Mouse (Mus musculus) heart, adult 2 months (tissue): ENCODE results near the gene Rdh5. TPM values are rescaled to one million over a fixed set of nuclear protein-coding genes. Genes with fewer than 3 reads are reported as not detected.
A peak's percentile ranks its signal among the peaks of the same experiment; 100 is the strongest.

Source experiments
- DNase-seq, 2 experiments: peaks; one replicate each; pipeline ENCODE4 v3.0.0; 2021
- H3K27ac ChIP-seq: fragments of 200-600 bp; 2 replicates; pipeline ENCODE4 v1.8.1; 2022
- H3K27me3 ChIP-seq: fragments of 200-500 bp; 2 replicates; pipeline ENCODE4 v1.6.1; 2012; ENCODE audit warnings: mild to moderate bottlenecking, low read length, inconsistent platforms, mixed read lengths; ENCODE audit not compliant: control insufficient read depth, insufficient read depth
- H3K36me3 ChIP-seq: fragments of 200-500 bp; 2 replicates; pipeline ENCODE4 v1.6.1; 2012; ENCODE audit warnings: low read length, inconsistent platforms; ENCODE audit not compliant: control insufficient read depth, insufficient read depth
- H3K4me1 ChIP-seq: fragments of 200-500 bp; 2 replicates; pipeline ENCODE4 v1.6.1; 2011; ENCODE audit warnings: low read length; ENCODE audit not compliant: control insufficient read depth, insufficient read depth
- H3K4me3 ChIP-seq: fragments of 200-600 bp; 2 replicates; pipeline ENCODE4 v1.8.1; 2022
- H3K79me2 ChIP-seq: fragments of 200-500 bp; replicated peaks from 2 replicates; pipeline ENCODE4 v1.6.1; 2012; ENCODE audit warnings: mild to moderate bottlenecking, inconsistent platforms, low read length, moderate library complexity, mixed read lengths; ENCODE audit not compliant: control insufficient read depth, insufficient read depth
- H3K9ac ChIP-seq: fragments of 200-500 bp; 2 replicates; pipeline ENCODE4 v1.6.1; 2012; ENCODE audit warnings: low read depth, mild to moderate bottlenecking, control low read depth, inconsistent platforms, low read length, mixed read lengths
- CTCF ChIP-seq: fragments of 200-600 bp; IDR thresholded peaks from 2 replicates; pipeline ENCODE4 v1.8.1; 2022; ENCODE audit warnings: antibody characterized with exemption, mild to moderate bottlenecking, moderate library complexity
- EP300 ChIP-seq: fragments of 200-500 bp; IDR thresholded peaks from 2 replicates; pipeline ENCODE4 v1.6.1; 2011; ENCODE audit warnings: low read depth, low read length, control low read depth; ENCODE audit not compliant: insufficient read depth
- POLR2A ChIP-seq: fragments of 200-500 bp; IDR thresholded peaks from 2 replicates; pipeline ENCODE4 v1.6.1; 2011; ENCODE audit warnings: mild to moderate bottlenecking, low read depth, low read length, control low read depth; ENCODE audit not compliant: insufficient read depth
- WGBS: fragments of 180-500 bp; shearing (Covaris S2); methylation state at CpG from one replicate; pipeline ENCODE4 v1.1.7; 2018; 5-methylcytosine and 5-hydroxymethylcytosine counted together
- intact Hi-C: fragments of 180-260 bp; cut with DNase I; formaldehyde crosslinking; loops from one replicate; pipeline ENCODE4 v1.15.1; 2025
- polyA plus RNA-seq: library from polyadenylated mRNA; depleted of rRNA; stranded (reverse); fragments of >200 nt; gene quantifications from 2 replicates; pipeline ENCODE4 v1.2.3, GENCODE M21; 2012
- total RNA-seq, 2 experiments: library from RNA; stranded (reverse); gene quantifications; 2 replicates each; pipeline ENCODE4 v1.2.3; 2021

The Rdh5 gene
- total and polyA plus RNA-seq, 3 experiments, result 5.2 to 19.4 (median 5.9) TPM

GRCm38 (mm10) chr10:128913219-128913618, 9.5 kb downstream of the Rdh5 start:
- Histone ChIP-seq H3K27ac (no peak overlapping the region), H3K36me3 (no peaks in the 10 kb centered on the region), H3K9ac (no peak overlapping the region), H3K27me3 (no peaks in the 10 kb centered on the region), H3K4me1 (peaks cover 1% of the 10 kb centered on the region; the same call in 1 of the 2 replicates), H3K79me2 (no peaks in the 10 kb centered on the region), H3K4me3 (no peak overlapping the region)
- 6% methylated on average over 5 of the region's 5 CpGs for WGBS
- DNase-seq, result peak; percentile 83 to 86
- TF ChIP-seq EP300, result peak; percentile 58; the same call in 1 of the 2 replicates
- no peak for TF ChIP-seq POLR2A
- TF ChIP-seq CTCF, result peak; percentile 99; the same call in 1 of the 2 replicates
- intact Hi-C loops, result no loop called here

- Histone ChIP-seq H3K79me2 (no peaks in the 10 kb centered on the region), H3K36me3 (no peaks in the 10 kb centered on the region), H3K27me3 (no peaks in the 10 kb centered on the region), H3K27ac (no peak overlapping the region), H3K4me3 (no peak overlapping the region), H3K9ac (no peak overlapping the region), H3K4me1 (peaks cover 1% of the 10 kb centered on the region; the same call in 1 of the 2 replicates)
- DNase-seq, result no peak
- WGBS, result 69% methylated on average over 4 of the region's 4 CpGs
- TF ChIP-seq CTCF (no peak), POLR2A (no peak), EP300 (no peak)
- intact Hi-C loops, result no loop called here
Observed at GRCm38 (mm10) chr10:128912791-128913190, 9.9 kb downstream of the Rdh5 start.

GRCm38 (mm10) chr10:128912268-128912667, 10.4 kb downstream of the Rdh5 start:
- Histone ChIP-seq H3K36me3 (no peaks in the 10 kb centered on the region), H3K79me2 (no peaks in the 10 kb centered on the region), H3K27me3 (no peaks in the 10 kb centered on the region), H3K4me1 (peaks cover 1% of the 10 kb centered on the region; the same call in 1 of the 2 replicates), H3K27ac (no peak overlapping the region), H3K9ac (no peak overlapping the region), H3K4me3 (no peak overlapping the region)
- WGBS, result 87% methylated on average over 4 of the region's 4 CpGs
- no peak for TF ChIP-seq CTCF
- DNase-seq, result no peak
- intact Hi-C loops, result no loop called here

DNA sequence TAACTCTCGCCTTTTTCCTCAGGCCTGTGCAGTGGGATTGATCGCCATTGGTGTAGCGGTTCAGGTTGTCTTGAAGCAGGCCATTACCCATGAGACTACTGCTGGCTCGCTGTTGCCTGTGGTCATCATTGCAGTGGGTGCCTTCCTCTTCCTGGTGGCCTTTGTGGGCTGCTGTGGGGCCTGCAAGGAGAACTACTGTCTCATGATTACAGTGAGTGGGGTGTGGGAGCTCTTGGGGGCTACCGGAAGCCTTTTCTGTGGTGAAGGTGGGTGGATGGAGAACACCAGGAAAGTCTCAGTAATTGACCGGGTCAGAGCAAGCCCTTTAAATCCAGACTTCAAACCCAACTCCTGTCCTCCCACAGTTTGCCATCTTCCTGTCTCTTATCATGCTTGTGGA, 11.3 kb downstream of the Rdh5 start:
- H3K4me3 ChIP-seq, result no peak overlapping the region
- no peaks in the 10 kb centered on the region for H3K36me3 ChIP-seq
- H3K27ac ChIP-seq, result no peak overlapping the region; the same call in 1 of the 2 replicates
- H3K79me2 ChIP-seq, result no peaks in the 10 kb centered on the region
- no peak overlapping the region for H3K9ac ChIP-seq
- DNase-seq, result peak in 1 of 2 experiments; percentile 25
- 67% methylated on average over 6 of the region's 6 CpGs for WGBS
- peaks cover 1% of the 10 kb centered on the region; the same call in 1 of the 2 replicates for H3K4me1 ChIP-seq
- TF ChIP-seq CTCF (no peak), POLR2A (no peak), EP300 (no peak)
- intact Hi-C loops, result no loop called here
- H3K27me3 ChIP-seq, result no peaks in the 10 kb centered on the region

DNA sequence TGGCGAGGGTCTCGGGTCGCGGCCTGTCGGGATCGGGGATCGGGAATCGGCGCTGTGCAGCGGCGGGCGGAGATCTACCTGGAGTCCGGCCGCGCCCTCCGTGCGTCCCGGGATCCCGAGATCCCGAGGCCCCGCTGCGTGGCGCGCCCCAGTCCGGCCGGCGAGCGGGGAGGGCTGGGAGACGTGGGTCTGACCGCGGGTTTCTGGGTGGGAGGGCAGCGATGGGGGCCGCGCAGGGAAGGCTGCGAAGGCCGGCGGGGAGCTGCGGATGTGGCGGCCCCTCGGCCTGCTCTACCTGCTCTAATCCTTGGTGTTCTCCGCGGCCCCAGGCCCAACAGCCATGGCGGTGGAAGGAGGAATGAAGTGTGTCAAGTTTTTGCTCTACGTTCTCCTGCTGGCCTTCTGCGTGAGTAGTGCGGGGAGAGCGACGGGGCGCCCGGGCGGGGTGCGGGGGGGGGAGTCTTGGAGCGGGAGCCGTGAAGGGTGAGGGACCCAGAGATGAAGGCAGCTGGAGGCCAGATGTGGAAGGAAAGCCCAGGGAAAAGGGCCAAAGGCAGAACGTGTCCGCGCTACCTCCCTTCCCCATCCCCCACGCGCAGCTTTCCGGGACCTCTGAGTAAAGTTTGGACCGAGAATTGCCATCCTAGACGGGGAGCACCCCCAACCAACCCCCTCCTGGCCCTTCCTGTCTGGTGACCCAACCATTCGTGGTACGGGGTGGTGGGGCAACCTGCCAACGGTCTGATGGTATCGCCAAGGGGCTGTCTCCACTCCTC, 12.4 kb downstream of the Rdh5 start:
- H3K79me2 ChIP-seq, result no peaks in the 10 kb centered on the region
- H3K4me1 ChIP-seq, result peaks cover 1% of the 10 kb centered on the region; the same call in 1 of the 2 replicates
- H3K9ac ChIP-seq, result peak overlapping the region; percentile 95
- no peaks in the 10 kb centered on the region for H3K36me3 ChIP-seq
- 3% methylated on average over 64 of the region's 66 CpGs for WGBS
- peak overlapping the region; percentile 95 for H3K4me3 ChIP-seq
- TF ChIP-seq EP300, result no peak
- no peak for TF ChIP-seq POLR2A
- no peak for TF ChIP-seq CTCF
- H3K27ac ChIP-seq, result peak overlapping the region; percentile 96
- intact Hi-C loops, result no loop called here
- DNase-seq, result peak; percentile 68 to 69
- no peaks in the 10 kb centered on the region for H3K27me3 ChIP-seq

DNA sequence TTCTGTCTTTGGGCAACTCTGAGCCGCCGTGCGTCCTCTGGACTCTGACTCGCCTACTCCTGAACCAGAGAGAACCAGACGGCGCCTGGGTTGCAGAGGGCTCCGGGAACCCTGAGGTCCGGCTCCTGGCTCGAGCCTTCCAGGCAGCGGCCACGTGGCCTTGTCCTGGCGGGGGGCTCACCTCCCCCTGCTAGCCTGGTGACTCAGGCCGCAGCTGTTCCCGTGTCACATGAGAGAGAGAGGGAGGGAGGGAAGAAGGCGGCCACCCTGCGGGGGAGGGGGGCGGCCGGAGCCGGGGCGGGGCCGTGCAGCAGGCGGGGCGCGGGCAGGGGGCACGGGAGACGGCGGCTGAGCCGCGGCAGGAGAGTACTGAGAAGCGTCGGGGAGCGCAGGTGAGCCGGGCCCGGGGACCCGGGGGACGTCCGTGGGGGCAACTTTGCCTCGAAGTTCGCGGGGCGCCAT, 13.1 kb downstream of the Rdh5 start:
- H3K79me2 ChIP-seq, result no peaks in the 10 kb centered on the region
- WGBS, result under 1% methylated on average over 36 of the region's 41 CpGs
- H3K4me3 ChIP-seq, result peak overlapping the region; percentile 95
- peak overlapping the region; percentile 96 for H3K27ac ChIP-seq
- DNase-seq, result peak; percentile 88 to 90
- peak overlapping the region; percentile 95 for H3K9ac ChIP-seq
- intact Hi-C loops, result no loop called here
- TF ChIP-seq POLR2A, result peak; percentile 17; the same call in 1 of the 2 replicates
- TF ChIP-seq CTCF, result no peak
- no peaks in the 10 kb centered on the region for H3K36me3 ChIP-seq
- H3K4me1 ChIP-seq, result peaks cover 1% of the 10 kb centered on the region; the same call in 1 of the 2 replicates
- H3K27me3 ChIP-seq, result no peaks in the 10 kb centered on the region
